Mouse (Mus musculus) MEL (cell line): Measurements from ENCODE around the gene Dop1b. TPM values are rescaled to one million over a fixed set of nuclear protein-coding genes. Genes with fewer than 3 reads are reported as not detected.

Source experiments
- DNase-seq: peaks from one replicate; pipeline ENCODE4 v3.0.0; 2011; ENCODE audit warnings: low read depth, low spot score
- H3K27ac ChIP-seq: 2 replicates; pipeline ENCODE4 v1.5.1; 2012; ENCODE audit warnings: low read depth, mild to moderate bottlenecking, control low read depth, low read length, moderate library complexity; ENCODE audit not compliant: control insufficient read depth
- H3K27me3 ChIP-seq, 2 experiments: fragments of 150-350 bp in 1 of 2; sonication (generic) in 1 of 2; 2 replicates each; pipeline ENCODE4 v1.6.1; 2012; ENCODE audit warnings: low read length in 2 of 2, mild to moderate bottlenecking in 2 of 2, improper control_type of control experiment in 1 of 2, moderate library complexity in 1 of 2; ENCODE audit not compliant: insufficient read depth in 2 of 2, control insufficient read depth in 1 of 2
- H3K36me3 ChIP-seq, 2 experiments: 2 replicates each; pipeline ENCODE4 v1.6.1; 2012 to 2014; ENCODE audit warnings: low read length in 2 of 2, improper control_type of control experiment in 1 of 2, inconsistent platforms in 1 of 2, mild to moderate bottlenecking in 1 of 2; ENCODE audit not compliant: insufficient read depth in 2 of 2, control insufficient read depth in 1 of 2
- H3K4me1 ChIP-seq, 2 experiments: fragments of 150-350 bp in 1 of 2; sonication (generic) in 1 of 2; 2 replicates each; pipeline ENCODE4 v1.6.1; 2012; ENCODE audit warnings: low read length in 2 of 2, improper control_type of control experiment in 1 of 2, mild to moderate bottlenecking in 1 of 2; ENCODE audit not compliant: insufficient read depth in 2 of 2, control insufficient read depth in 1 of 2
- H3K4me3 ChIP-seq, 2 experiments: fragments of 150-350 bp in 1 of 2; sonication (generic) in 1 of 2; 2 replicates each; pipeline ENCODE4 v1.5.1; 2012; ENCODE audit warnings: low read depth in 2 of 2, low read length in 2 of 2, mild to moderate bottlenecking in 2 of 2, moderate library complexity in 2 of 2, control low read depth in 1 of 2, improper control_type of control experiment in 1 of 2; ENCODE audit not compliant: control insufficient read depth in 1 of 2, insufficient read depth in 1 of 2
- H3K79me2 ChIP-seq: 2 replicates; pipeline ENCODE4 v1.6.1; 2012; ENCODE audit warnings: mild to moderate bottlenecking, low read length, moderate library complexity; ENCODE audit not compliant: control insufficient read depth, poor library complexity, insufficient read depth
- H3K9ac ChIP-seq: 2 replicates; pipeline ENCODE4 v1.6.1; 2012; ENCODE audit warnings: low read depth, mild to moderate bottlenecking, control low read depth, low read length, moderate library complexity; ENCODE audit not compliant: control insufficient read depth, poor library complexity, severe bottlenecking
- H3K9me3 ChIP-seq: fragments of 150-350 bp; sonication (generic); replicated peaks from 2 replicates; pipeline ENCODE4 v1.6.1; 2012; ENCODE audit warnings: mild to moderate bottlenecking, low read length, improper control_type of control experiment, moderate library complexity; ENCODE audit not compliant: insufficient read depth
- CHD1 ChIP-seq: IDR thresholded peaks from 2 replicates; pipeline ENCODE4 v1.6.1; 2012; ENCODE audit warnings: low read depth, mild to moderate bottlenecking, inconsistent platforms, low read length, improper control_type of control experiment
- CTCF ChIP-seq, 3 experiments: IDR thresholded peaks in 2 of 3; conservative IDR thresholded peaks in 1 of 3; 2 replicates each; pipeline ENCODE4 v1.5.1; 2011 to 2012; ENCODE audit warnings: low read length in 3 of 3, low read depth in 2 of 3, mild to moderate bottlenecking in 2 of 3, improper control_type of control experiment in 1 of 3, inconsistent platforms in 1 of 3, mixed read lengths in 1 of 3, moderate library complexity in 1 of 3; ENCODE audit not compliant: control insufficient read depth in 1 of 3, insufficient read depth in 1 of 3, poor library complexity in 1 of 3, severe bottlenecking in 1 of 3
- E2F4 ChIP-seq: IDR thresholded peaks from 2 replicates; pipeline ENCODE4 v1.6.1; 2011; ENCODE audit warnings: low read depth, low read length, improper control_type of control experiment, borderline replicate concordance
- ELF1 ChIP-seq: IDR thresholded peaks from 2 replicates; pipeline ENCODE4 v1.6.1; 2014; ENCODE audit warnings: low read depth, mild to moderate bottlenecking, inconsistent platforms, low read length, improper control_type of control experiment, moderate library complexity
- EP300 ChIP-seq, 2 experiments: IDR thresholded peaks; 2 replicates each; pipeline ENCODE4 v1.6.1; 2011; ENCODE audit warnings: improper control_type of control experiment in 2 of 2, low read length in 2 of 2, low read depth in 1 of 2, mild to moderate bottlenecking in 1 of 2
- ETS1 ChIP-seq: IDR thresholded peaks from 2 replicates; pipeline ENCODE4 v1.6.1; 2012; ENCODE audit warnings: low read depth, mild to moderate bottlenecking, inconsistent platforms, low read length, improper control_type of control experiment, moderate library complexity
- GABPA ChIP-seq: IDR thresholded peaks from 2 replicates; pipeline ENCODE4 v1.6.1; 2012; ENCODE audit warnings: low read depth, mild to moderate bottlenecking, inconsistent platforms, low read length, improper control_type of control experiment, moderate library complexity
- HCFC1 ChIP-seq: IDR thresholded peaks from 2 replicates; pipeline ENCODE4 v1.6.1; 2012; ENCODE audit warnings: low read depth, mild to moderate bottlenecking, inconsistent platforms, low read length, improper control_type of control experiment, moderate library complexity
- KAT2A ChIP-seq: conservative IDR thresholded peaks from 2 replicates; pipeline ENCODE4 v1.6.1; 2012; ENCODE audit warnings: low read depth, low read length, improper control_type of control experiment, inconsistent platforms
- MAFK ChIP-seq: IDR thresholded peaks from 2 replicates; pipeline ENCODE4 v1.6.1; 2011; ENCODE audit warnings: low read depth, mild to moderate bottlenecking, low read length, improper control_type of control experiment, borderline replicate concordance
- MAX ChIP-seq: IDR thresholded peaks from 2 replicates; pipeline ENCODE4 v1.6.1; 2011; ENCODE audit warnings: low read length, improper control_type of control experiment
- MAZ ChIP-seq: IDR thresholded peaks from 2 replicates; pipeline ENCODE4 v1.6.1; 2012; ENCODE audit warnings: low read depth, mild to moderate bottlenecking, inconsistent platforms, low read length, improper control_type of control experiment
- MEF2A ChIP-seq: IDR thresholded peaks from 2 replicates; pipeline ENCODE4 v1.6.1; 2014; ENCODE audit warnings: low read depth, mild to moderate bottlenecking, inconsistent platforms, low read length, improper control_type of control experiment; ENCODE audit not compliant: poor library complexity, insufficient replicate concordance, severe bottlenecking; ENCODE audit errors: extremely low read depth
- MXI1 ChIP-seq: IDR thresholded peaks from 2 replicates; pipeline ENCODE4 v1.6.1; 2011; ENCODE audit warnings: mild to moderate bottlenecking, low read depth, low read length, improper control_type of control experiment
- MYB ChIP-seq: IDR thresholded peaks from 2 replicates; pipeline ENCODE4 v1.6.1; 2011; ENCODE audit warnings: mild to moderate bottlenecking, low read depth, low read length, improper control_type of control experiment
- MYC ChIP-seq: IDR thresholded peaks from 2 replicates; pipeline ENCODE4 v1.6.1; 2011; ENCODE audit warnings: low read depth, mild to moderate bottlenecking, low read length, improper control_type of control experiment, moderate library complexity
- NELFE ChIP-seq: IDR thresholded peaks from 2 replicates; pipeline ENCODE4 v1.6.1; 2011; ENCODE audit warnings: low read depth, low read length, improper control_type of control experiment
- POLR2AphosphoS2 ChIP-seq: IDR thresholded peaks from 2 replicates; pipeline ENCODE4 v1.6.1; 2011; ENCODE audit warnings: low read length, improper control_type of control experiment
- RAD21 ChIP-seq: IDR thresholded peaks from 2 replicates; pipeline ENCODE4 v1.6.1; 2011; ENCODE audit warnings: mild to moderate bottlenecking, low read depth, low read length, improper control_type of control experiment
- RCOR1 ChIP-seq: IDR thresholded peaks from 2 replicates; pipeline ENCODE4 v1.6.1; 2012; ENCODE audit warnings: low read depth, mild to moderate bottlenecking, inconsistent platforms, low read length, improper control_type of control experiment
- SIN3A ChIP-seq: IDR thresholded peaks from 2 replicates; pipeline ENCODE4 v1.6.1; 2012; ENCODE audit warnings: low read length, improper control_type of control experiment, inconsistent platforms
- USF1 ChIP-seq: IDR thresholded peaks from 2 replicates; pipeline ENCODE4 v1.6.1; 2014; ENCODE audit warnings: low read depth, mild to moderate bottlenecking, inconsistent platforms, low read length, improper control_type of control experiment, moderate library complexity
- ZKSCAN1 ChIP-seq: IDR thresholded peaks from 2 replicates; pipeline ENCODE4 v1.6.1; 2012; ENCODE audit warnings: low read depth, mild to moderate bottlenecking, inconsistent platforms, low read length, improper control_type of control experiment, moderate library complexity
- ZNF384 ChIP-seq: IDR thresholded peaks from 2 replicates; pipeline ENCODE4 v1.6.1; 2012; ENCODE audit warnings: low read depth, mild to moderate bottlenecking, inconsistent platforms, low read length, improper control_type of control experiment
- polyA plus RNA-seq, 2 experiments: library from polyadenylated mRNA; stranded (reverse) in 1 of 2; unstranded in 1 of 2; fragments of >175 nt in 1 of 2; fragments of >200 nt in 1 of 2; gene quantifications; 2 replicates each; pipeline versions ENCODE4 v1.2.1 to v1.2.4; 2012; ENCODE audit warnings: low replicate concordance in 2 of 2, low read depth in 1 of 2; ENCODE audit not compliant: insufficient read length in 2 of 2, insufficient read depth in 1 of 2, missing spikeins in 1 of 2
- total RNA-seq: library from RNA; depleted of rRNA; stranded (reverse); fragments of 300-350 nt; gene quantifications from 2 replicates; pipeline ENCODE4 v1.2.3, GENCODE M21; 2012

The Dop1b gene
- total and polyA plus RNA-seq, 3 experiments, result 5.8 to 11.3 TPM; not detected in 1

GRCm38 (mm10) chr16:93707116-93707515, 4.6 kb upstream of the Dop1b start:
- TF ChIP-seq CHD1, result no peak
- no peak for TF ChIP-seq ETS1
- TF ChIP-seq ZKSCAN1, result no peak
- TF ChIP-seq MAFK, result no peak
- no peak for TF ChIP-seq E2F4
- Histone ChIP-seq H3K9ac (no peak overlapping the region), H3K9me3 (no peaks in the 10 kb centered on the region), H3K79me2 (peaks cover 1% of the 10 kb centered on the region; the same call in 1 of the 2 replicates), H3K27ac (no peak overlapping the region), H3K4me1 (0 out of 4 replicates have a peak, but pooled peaks cover 0 to 4% of the 10 kb centered on the region in 2 experiments), H3K4me3 (no peak overlapping the region), H3K27me3 (no peaks in the 10 kb centered on the region; a peak in 1 of 4 replicates), H3K36me3 (peaks cover 0 to 2% of the 10 kb centered on the region in 2 experiments; a peak in 1 of 4 replicates)
- DNase-seq, result no peak

- Histone ChIP-seq H3K27me3 (no peaks in the 10 kb centered on the region; a peak in 1 of 4 replicates), H3K9me3 (no peaks in the 10 kb centered on the region), H3K4me3 (no peak overlapping the region), H3K4me1 (peaks cover 3 to 10% of the 10 kb centered on the region in 2 experiments; a peak in 3 of 4 replicates), H3K79me2 (peaks cover 1% of the 10 kb centered on the region; the same call in 1 of the 2 replicates)
- TF ChIP-seq USF1 (no peak), MYB (no peak), POLR2AphosphoS2 (no peak), MAZ (no peak), NELFE (no peak), KAT2A (no peak)
- TF ChIP-seq, all 39 proteins: peak for 0
- no peak for DNase-seq
- Histone ChIP-seq H3K9ac (no peak overlapping the region), H3K36me3 (peaks cover 0 to 4% of the 10 kb centered on the region in 2 experiments; a peak in 1 of 4 replicates), H3K27ac (no peak overlapping the region)
Observed at GRCm38 (mm10) chr16:93709217-93709616, 2.5 kb upstream of the Dop1b start.

GRCm38 (mm10) chr16:93710924-93711323, 780 bp upstream of the Dop1b start:
- Histone ChIP-seq H3K4me3 (peak overlapping the region; percentile 69 to 87), H3K9ac (peak overlapping the region; percentile 58), H3K27ac (no peak overlapping the region), H3K4me1 (peaks cover 3 to 10% of the 10 kb centered on the region in 2 experiments; a peak in 3 of 4 replicates), H3K79me2 (peaks cover 1% of the 10 kb centered on the region; the same call in 1 of the 2 replicates), H3K9me3 (no peaks in the 10 kb centered on the region), H3K36me3 (peaks cover 0 to 4% of the 10 kb centered on the region in 2 experiments; a peak in 1 of 4 replicates), H3K27me3 (no peaks in the 10 kb centered on the region; a peak in 1 of 4 replicates)
- DNase-seq, result peak; percentile 91
- TF ChIP-seq RCOR1 (0 out of 2 replicates have a peak, but pooled peaks have one; percentile 45), GABPA (no peak), MAFK (0 out of 2 replicates have a peak, but pooled peaks have one; percentile 17), CTCF (IDR thresholded peaks at IDR 0.05 in 2 of 3, conservative IDR thresholded peaks at IDR 0.05 in 1 of 3; ENCODE audit: control insufficient read depth in 1 of 3, insufficient read depth in 1 of 3, low read depth in 2 of 3, low read length in 3 of 3, poor library complexity in 1 of 3, severe bottlenecking in 1 of 3) (peak; percentile 75 to 88 (median 82)), RAD21 (peak; percentile 67), MAZ (no peak), ZNF384 (peak; percentile 89), ELF1 (peak; percentile 32; the same call in 1 of the 2 replicates), MXI1 (peak; percentile 52), ETS1 (0 out of 2 replicates have a peak, but pooled peaks have one; percentile 6), MYC (peak; percentile 34; the same call in 1 of the 2 replicates), USF1 (no peak), MAX (peak; percentile 48; the same call in 1 of the 2 replicates), SIN3A (peak; percentile 79), KAT2A (no peak), MEF2A (0 out of 2 replicates have a peak, but pooled peaks have one; percentile 25), HCFC1 (0 out of 2 replicates have a peak, but pooled peaks have one; percentile 58), EP300 (IDR thresholded peaks at IDR 0.05; ENCODE audit: low read depth in 1 of 2, low read length in 2 of 2) (peak in 1 of 2 experiments; percentile 4; a peak in 1 of 4 replicates)
